Mouse (Mus musculus) spleen, postnatal 4 days (tissue): ENCODE results near the gene B3glct.
A peak's percentile ranks its signal among the peaks of the same experiment; 100 is the strongest.

Experiments
- DNase-seq, 2 experiments: peaks; one replicate each; pipeline ENCODE4 v3.0.0; 2022; ENCODE audit warnings: low spot score in 2 of 2

B3glct gene

DNA sequence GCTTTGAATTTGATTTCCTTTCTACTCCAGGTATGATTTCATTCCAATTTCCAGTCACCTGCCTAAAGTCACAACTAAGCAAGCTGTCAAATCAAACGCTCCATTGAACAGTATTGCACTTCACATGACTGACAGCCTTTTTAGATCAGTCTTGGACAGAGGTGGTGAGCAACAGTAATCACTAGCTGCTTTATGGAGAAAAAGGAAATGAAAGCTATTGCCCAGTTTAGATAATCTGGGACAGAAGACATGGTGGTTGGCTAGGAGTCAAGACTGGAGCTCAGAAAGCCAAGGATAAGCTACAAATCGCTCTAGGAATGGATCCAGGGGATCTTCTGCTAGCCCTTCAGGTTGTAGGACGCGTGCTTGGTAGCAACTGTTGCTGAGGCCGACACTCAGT, 14.6 kb upstream of the B3glct start:
- DNase-seq, result no peak

DNA sequence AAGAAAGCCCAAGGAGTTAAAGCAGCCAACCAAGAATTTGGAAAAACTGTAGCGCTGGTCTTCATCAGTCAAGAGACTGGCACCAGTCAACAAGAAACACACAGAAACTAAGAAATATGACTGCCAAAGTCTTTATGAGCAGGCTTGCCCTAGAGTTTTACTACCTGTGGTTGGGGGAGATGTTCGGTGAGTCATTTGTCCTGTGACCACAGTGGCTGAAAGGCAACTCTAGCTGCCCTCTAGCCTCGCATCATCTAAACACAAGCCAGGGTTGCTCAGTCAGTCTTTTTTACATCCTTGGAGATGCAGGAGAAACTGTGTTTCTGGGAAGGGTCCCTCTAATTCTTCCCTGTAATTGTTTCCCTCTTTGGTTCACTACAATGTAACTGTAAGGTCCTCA, 834 bp upstream of the B3glct start:
- DNase-seq, result no peak

DNA sequence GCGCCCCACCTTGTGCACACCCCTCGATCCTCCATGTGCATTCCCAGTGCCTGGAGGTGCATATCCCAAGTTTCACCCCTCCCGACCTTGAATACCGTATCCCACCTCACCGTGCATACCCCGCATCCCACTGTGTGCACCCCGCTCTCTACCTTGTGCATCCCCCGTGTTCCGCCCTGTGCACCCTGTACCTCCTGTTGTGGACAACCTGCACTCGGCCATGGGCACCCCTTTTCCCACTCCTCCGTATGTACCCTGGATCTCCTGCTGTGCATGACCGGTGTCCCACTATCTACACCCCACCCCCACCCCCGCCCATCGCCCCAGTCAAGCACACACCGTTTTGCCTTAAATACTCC, 939 bp downstream of the B3glct start:
- peak; percentile 23 to 70 for DNase-seq

DNA sequence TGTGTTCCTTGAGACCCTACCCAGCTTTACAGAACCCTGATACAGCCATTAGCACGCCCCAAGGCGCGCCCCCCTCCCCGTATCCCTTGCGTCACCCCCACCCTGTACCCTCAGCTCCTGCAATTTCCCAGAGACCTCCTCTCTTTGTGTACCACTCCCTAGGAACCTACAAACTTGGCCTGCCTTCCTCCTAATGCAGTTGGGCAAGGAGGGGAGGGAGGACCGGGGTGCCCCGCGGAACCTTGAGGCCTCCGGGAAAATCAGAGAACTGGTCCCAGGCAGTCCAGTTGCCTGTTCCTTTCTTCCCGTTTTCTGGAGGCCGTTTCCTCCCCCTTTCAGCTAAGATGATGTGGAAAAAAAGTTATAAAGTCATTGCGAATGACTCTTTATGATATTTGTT, 1.3 kb downstream of the B3glct start:
- no peak for DNase-seq

DNA sequence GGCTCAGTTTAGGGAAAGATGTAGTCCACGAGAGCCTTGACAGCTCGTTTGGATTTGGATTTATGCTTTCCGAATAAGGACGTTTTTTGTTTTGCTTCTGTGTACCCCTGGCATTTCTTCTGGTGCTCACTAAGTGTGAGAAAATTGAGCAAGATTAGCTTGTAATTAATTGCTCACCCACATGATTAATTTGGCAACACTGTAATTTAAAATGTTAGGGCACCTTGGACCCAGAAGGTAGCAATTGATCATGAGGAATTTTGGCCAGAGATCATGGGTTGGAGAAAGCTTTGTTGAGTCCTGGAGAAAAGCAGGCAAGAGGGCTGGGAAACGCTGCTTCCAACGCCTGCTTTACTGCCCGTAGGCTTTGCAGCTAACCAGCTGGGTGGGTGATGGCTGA, 1.9 kb downstream of the B3glct start:
- no peak for DNase-seq

DNA sequence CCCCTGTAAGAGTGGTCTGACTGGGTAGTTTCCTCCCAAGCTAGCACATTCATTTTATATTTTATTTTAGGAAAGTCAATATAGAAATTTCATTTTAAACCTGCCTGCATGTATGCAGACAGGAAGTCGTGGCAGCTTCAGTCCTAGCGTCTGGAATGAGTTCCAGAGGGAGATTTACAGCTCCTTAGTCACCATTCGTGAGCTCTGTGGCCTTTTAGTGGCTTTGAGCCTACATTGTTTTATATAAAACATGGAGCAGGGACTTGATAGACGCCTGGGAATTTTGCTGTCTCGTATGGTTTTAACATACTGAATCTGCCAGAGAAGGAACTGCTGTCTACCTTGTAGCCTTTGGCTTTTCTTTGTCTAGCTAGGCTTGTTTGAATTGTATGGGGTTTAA, 2.9 kb downstream of the B3glct start:
- no peak for DNase-seq

DNA sequence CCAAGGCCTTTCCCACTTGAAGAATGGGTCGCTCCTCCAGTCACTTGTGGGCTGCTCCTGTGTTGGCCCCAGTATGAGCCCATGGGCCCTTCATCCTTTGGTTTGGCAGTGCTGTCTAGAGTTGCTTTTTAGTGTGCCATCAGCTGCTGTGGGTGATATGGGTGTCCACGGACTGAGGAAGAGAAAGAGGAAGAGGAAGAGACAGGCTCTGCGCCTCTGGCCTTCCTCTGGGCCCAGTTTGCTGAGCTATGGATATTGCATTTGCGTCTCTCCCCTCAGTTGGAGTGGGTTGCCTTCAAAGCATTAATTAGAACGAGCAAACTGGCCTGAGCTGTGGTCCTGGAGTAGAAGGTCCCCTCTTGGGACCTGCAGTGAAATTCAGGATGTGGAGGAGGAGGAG, 11.8 kb downstream of the B3glct start:
- no peak for DNase-seq

DNA sequence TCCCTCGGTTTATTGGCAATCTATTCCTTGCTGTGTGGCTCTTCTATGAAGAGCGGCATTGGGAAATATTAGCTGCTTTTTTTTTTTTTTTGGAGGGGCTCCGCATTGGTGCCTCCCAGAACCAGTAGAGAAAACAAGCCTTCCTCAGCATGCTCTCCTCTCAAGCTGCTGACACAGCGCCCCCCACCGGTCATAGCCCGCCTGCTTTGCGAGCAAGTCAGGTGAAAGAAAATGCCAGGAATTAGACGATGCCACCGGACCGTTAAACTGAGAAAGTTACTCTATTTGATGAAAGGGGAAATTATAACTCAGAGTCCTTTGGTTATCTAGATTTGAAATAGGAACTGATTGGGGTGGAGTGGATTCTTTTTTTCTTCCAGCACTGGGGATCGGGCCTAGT, 14.5 kb downstream of the B3glct start:
- no peak for DNase-seq

DNA sequence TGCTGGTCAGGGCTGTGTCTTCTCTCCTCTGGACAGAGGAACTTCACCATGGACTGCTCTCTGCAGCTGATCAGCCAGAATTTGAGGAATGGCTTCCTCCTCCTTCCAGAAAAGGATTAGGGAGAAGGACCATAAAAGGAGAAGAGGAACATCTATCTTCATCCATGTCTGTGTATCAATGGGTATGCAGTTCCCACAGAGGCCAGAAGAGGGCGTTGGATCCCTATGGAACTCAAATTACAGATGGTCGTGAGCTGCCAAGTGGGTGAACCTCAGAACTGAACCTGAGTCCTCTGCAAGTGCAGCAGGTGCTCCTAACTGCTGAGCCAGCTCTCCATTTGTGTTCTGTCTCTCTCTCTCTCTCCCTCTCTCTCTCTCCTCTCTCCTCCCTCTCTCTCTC, 15.2 kb downstream of the B3glct start:
- DNase-seq, result no peak

DNA sequence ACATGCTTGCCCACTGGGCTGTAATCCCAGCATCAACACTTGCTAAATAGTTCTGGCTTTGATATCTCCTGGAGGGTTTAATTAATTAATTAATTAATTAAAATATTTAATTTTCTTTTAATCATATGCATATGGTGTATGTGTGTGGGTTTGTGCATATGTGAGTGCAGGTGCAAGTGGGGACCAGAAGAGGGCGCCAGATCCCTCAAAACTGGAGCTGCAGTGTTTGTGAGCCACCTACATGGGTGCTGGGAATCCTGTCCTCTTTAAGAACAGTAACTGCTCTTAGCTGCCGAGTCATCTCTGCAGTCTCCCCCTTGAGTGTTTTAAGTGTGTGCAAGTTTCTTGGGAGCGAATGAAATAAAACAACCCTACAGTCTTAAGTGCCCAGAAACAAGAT, 15.9 kb downstream of the B3glct start:
- no peak for DNase-seq

DNA sequence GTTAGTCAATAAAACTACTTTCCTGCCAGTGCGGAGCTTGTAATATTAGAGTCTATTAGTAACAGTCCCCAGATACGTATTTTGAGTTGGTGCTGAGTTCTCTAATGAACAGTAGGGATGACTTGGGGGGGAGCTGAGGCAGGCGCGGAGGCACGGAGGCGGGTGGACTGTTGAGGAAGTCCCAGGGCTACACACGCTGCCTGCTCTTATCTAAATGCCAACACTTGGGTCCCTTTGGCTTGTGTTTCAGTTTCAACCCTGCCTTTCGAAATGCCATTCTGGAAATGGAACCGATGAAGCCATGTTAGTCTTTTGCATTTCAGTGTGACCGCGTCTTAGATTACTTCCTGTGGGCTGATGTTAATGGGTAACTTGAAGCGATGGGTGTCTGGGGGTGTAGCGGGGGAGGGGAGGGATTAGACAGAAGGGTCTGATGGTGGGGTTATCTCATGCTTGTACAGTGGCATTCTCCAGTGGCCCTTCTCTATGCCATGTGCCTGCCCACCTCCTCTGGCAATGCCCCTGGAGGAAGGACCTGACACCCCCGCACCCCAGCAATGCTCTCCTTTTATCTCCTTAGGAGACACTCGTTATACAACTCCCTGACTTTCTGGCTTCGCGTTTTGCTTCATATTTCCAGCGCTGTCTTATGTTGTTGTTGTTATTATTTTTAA, 17.2 kb downstream of the B3glct start:
- no peak for DNase-seq

DNA sequence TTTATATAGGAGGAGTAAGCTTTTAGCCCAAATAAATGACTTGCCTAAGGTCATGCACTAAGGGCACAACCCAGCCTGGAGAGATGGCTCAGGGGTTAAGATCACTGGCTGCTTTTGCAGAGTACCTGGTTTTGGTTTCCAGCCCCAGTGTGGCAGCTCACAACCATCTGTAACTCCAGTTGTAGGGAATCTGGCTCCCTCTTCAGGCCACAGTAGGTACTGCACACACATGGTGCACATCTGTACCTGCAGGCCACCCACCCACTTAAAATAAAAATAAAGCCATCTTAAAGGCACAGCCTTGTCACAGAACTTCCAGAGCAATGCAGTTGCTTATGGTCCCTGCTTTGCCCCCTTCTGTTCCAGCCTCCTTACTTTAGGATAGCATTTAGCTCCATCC, 24.7 kb downstream of the B3glct start:
- no peak for DNase-seq

DNA sequence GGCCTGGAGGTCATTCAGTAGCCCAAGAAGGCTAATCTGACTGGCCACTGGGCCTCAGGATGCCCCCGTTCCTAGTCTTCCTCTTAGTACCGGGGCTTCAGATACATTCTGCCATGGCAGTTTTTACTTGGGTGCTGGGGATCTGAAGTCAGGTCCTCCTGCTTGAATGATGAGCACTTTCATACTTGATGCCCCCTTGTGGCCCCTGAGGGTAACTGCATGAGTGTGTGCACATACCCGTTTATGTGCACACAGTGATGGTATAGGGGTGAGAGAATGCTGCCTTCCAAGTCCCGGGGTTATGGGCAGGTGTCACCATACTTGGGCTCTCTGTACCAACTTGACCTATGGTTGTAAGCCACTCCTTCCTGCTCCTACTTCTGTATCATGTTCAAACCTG, 33.5 kb downstream of the B3glct start:
- no peak for DNase-seq

DNA sequence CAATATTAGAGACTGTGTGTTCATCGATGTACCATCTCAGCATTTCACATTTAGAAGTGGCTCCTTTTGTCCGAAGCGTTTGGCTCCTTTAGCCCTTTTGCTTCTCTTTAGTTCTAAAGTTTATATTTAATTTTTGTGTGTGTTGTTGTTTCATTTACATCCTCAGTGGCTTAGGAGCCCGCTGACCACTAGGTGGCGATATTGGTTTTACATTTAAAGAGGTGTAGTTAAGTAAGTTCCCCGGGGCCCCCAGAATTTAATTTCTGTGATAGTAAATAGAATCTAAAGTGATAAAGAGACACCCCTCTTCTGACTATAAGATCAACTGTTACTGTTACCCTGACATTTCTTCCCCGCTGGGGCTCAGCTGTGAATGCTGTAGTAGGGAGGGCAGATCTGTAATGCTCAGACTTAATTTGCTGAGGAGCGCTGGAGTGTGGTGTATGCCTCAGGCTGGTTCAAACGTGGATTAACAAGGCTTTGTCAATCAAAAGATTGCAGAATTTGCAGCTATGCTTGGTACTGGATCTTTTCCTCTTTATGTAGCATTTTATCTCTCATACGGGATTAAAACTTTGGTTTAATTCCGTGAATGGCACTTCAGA, 35.2 kb downstream of the B3glct start:
- DNase-seq, result peak; percentile 32 to 71

DNA sequence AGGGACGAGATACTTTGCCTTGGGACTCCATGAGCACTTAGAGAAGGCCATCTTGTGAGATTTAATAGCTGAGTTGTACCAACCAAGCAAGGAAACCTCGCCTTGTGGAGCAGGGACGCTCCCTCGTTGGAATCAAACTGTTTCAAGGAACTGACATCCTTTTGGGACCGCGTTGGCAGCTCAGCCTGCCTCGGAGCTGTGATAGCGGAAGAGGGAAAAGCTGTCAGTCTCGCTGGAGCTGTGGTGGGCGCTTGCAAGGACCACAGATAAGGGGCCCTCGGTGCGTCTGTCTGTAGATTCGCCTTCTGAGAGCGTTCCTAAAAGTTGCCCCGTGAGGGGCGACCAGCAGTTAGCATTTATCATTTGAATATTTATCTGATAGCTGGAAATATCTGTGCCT, 35.8 kb downstream of the B3glct start:
- no peak for DNase-seq

DNA sequence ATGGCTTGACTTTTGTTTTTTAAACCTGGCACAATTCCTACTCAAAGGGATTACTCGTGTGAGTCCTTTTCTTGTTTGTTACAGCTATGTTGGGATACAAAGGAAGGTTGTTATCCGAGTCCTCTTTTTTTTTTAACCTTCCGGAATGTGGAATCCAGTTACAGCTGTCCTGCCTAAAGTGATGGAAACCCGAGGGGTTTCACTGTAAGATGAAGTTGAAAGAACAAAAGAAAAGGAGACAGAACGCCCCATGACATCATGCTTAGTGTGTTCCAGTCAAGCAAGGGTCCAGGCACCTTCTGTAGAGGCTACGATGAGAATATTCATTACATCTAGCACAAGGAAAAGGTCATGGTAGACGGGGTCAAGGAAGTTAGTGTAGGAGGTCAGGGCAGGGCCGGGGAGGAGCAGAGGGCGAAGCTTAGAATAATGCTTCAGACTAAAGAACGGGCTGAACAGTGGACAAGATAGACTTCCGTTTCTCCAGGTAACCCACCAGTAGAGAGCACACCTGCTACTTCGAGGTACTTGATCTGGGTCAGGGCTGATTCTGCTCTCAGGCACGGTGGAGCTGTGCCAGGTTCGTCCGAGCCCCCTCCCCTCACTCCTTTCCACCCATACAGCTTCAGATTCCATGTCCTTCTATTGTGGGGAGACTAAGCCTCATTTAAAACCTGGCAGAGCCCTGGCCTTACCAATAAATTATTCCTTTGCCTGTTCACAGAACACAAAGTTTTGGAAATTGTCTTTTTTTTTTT, 37.7 kb downstream of the B3glct start:
- no peak for DNase-seq

DNA sequence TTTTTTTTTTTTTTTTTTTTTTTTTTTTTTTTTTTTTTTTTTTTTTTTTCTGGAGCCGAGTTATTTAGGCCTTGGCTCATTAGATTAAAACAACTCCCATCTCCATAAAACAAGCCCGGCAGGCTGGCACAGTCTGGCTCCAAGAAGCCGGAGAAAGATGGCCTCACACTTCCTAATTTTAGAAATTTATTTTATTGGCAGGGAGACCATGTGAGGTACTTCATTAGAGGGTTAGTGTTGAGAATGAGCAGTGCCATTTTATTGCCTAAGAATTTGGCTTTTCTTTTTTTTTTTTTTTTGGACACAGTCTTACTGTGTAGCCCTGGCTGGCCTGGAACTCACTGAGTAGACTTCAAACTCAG, 38.3 kb downstream of the B3glct start:
- DNase-seq, result no peak

DNA sequence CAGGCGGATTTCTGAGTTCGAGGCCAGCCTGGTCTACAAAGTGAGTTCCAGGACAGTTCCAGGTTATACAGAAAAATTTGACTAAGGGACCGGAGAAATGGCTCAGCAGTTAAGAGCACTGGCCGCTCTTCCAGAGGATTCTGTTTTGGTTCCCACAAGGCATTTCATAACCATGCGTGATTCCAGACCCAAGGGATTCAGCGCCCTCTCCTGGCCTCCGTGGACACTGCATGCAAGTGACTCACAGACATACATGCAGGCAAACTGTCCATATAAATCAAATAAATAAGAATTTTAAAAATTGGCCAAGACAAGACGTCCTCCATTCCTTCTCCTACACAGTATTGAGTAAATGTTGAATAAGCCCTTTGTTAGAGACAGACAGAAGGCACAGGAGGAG, 53.7 kb downstream of the B3glct start:
- DNase-seq, result no peak

DNA sequence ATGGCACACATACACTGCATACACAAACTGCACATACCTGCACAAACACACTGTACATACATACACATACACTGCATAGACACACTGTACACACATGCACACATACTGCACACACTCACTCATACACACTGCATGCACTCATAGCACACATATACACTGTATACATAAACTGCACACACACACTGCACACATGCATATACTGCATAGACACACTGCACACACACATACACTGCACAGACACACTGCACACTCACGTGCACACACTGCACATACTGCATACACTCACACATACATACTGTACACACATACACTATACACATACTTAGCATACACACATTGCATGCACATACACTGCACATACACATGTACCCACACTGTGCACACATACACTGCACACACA, 59.2 kb downstream of the B3glct start:
- DNase-seq, result no peak

DNA sequence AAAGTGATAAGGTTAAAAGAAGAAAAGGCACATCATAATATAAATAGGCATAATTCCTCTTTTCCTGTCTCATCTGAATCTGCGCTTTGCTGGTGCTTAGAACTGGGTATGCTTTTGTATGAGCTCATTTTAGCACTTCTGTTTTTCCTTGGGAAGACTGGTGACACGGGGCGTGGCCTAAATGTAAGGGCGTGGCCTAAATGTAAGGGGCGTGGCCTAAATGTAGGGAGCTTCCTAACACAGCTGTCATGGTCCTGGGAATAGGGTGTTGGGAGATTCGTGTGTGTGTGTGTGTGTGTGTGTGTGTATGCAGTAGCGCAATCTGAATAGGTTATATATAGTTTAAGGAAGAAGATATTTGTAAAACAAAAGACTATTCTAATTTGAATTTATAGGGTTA, 62.1 kb downstream of the B3glct start:
- no peak for DNase-seq

DNA sequence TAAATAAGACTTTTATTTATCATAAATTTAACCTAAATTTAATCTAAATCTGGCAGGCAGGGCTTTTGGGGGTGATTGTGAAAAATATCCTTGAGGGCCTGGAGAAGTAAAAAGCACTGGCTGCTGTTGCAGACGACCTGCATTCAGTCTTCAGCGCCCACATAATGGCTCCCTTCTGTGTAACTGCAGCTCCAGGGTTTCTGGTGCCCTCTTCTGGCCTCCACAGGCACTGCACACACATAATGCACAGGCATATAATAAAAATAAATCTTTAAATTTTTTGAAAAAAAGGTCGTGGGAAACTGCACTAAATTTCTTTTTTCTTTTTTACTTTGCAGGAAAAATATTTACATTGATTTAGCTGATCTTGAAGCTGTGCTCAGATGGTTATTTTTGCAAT, 62.7 kb downstream of the B3glct start:
- DNase-seq, result no peak

DNA sequence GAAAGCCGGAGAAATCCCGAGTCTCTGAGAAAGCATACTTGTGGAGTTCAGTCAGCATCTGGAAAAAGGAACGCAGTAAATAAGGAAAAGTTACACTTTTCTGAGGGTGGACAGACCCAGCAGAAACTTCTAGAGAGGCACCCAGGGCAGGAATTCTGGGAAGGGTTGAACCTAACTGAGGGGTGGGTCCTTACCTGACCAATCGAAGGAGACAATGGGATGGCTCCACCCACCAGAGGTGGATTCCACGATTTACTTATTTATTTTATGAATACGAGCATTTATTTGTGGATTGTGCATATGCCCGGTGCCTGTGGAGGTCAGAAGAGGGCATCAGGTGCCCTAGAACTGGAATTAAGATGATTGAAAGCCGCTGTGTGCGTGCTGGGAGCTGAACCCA, 64.3 kb downstream of the B3glct start:
- DNase-seq, result no peak

DNA sequence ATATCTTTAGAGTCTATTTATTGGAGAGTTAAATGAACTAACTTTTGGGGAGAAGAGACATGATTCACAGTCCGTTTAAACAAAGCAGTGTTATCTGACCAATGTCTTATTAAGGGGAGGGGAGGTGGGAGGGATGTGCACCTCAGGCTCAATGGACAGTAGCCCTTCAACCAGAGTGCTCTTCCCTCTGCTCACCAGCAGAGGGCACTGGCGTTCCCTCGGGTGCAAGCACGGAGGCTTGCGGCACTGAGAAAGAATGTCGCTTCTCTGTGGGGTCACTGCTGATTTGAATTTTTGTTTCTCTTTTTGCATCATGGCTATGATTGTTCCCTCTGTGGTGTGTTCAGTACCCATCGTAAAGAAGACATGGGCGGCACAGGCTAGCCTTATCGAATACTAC, 67.0 kb downstream of the B3glct start:
- no peak for DNase-seq
